Mouse (Mus musculus) MEL (cell line): Measurements from ENCODE around the gene Apba1. TPM values are rescaled to one million over a fixed set of nuclear protein-coding genes. Genes with fewer than 3 reads are reported as not detected.

Experiments
- DNase-seq: peaks from one replicate; pipeline ENCODE4 v3.0.0; 2011; ENCODE audit warnings: low read depth, low spot score
- H3K27ac ChIP-seq: 2 replicates; pipeline ENCODE4 v1.5.1; 2012; ENCODE audit warnings: low read depth, mild to moderate bottlenecking, control low read depth, low read length, moderate library complexity; ENCODE audit not compliant: control insufficient read depth
- H3K27me3 ChIP-seq, 2 experiments: fragments of 150-350 bp in 1 of 2; sonication (generic) in 1 of 2; 2 replicates each; pipeline ENCODE4 v1.6.1; 2012; ENCODE audit warnings: low read length in 2 of 2, mild to moderate bottlenecking in 2 of 2, improper control_type of control experiment in 1 of 2, moderate library complexity in 1 of 2; ENCODE audit not compliant: insufficient read depth in 2 of 2, control insufficient read depth in 1 of 2
- H3K36me3 ChIP-seq, 2 experiments: 2 replicates each; pipeline ENCODE4 v1.6.1; 2012 to 2014; ENCODE audit warnings: low read length in 2 of 2, improper control_type of control experiment in 1 of 2, inconsistent platforms in 1 of 2, mild to moderate bottlenecking in 1 of 2; ENCODE audit not compliant: insufficient read depth in 2 of 2, control insufficient read depth in 1 of 2
- H3K4me1 ChIP-seq, 2 experiments: fragments of 150-350 bp in 1 of 2; sonication (generic) in 1 of 2; 2 replicates each; pipeline ENCODE4 v1.6.1; 2012; ENCODE audit warnings: low read length in 2 of 2, improper control_type of control experiment in 1 of 2, mild to moderate bottlenecking in 1 of 2; ENCODE audit not compliant: insufficient read depth in 2 of 2, control insufficient read depth in 1 of 2
- H3K4me3 ChIP-seq, 2 experiments: fragments of 150-350 bp in 1 of 2; sonication (generic) in 1 of 2; 2 replicates each; pipeline ENCODE4 v1.5.1; 2012; ENCODE audit warnings: low read depth in 2 of 2, low read length in 2 of 2, mild to moderate bottlenecking in 2 of 2, moderate library complexity in 2 of 2, control low read depth in 1 of 2, improper control_type of control experiment in 1 of 2; ENCODE audit not compliant: control insufficient read depth in 1 of 2, insufficient read depth in 1 of 2
- H3K79me2 ChIP-seq: 2 replicates; pipeline ENCODE4 v1.6.1; 2012; ENCODE audit warnings: mild to moderate bottlenecking, low read length, moderate library complexity; ENCODE audit not compliant: control insufficient read depth, poor library complexity, insufficient read depth
- H3K9ac ChIP-seq: 2 replicates; pipeline ENCODE4 v1.6.1; 2012; ENCODE audit warnings: low read depth, mild to moderate bottlenecking, control low read depth, low read length, moderate library complexity; ENCODE audit not compliant: control insufficient read depth, poor library complexity, severe bottlenecking
- H3K9me3 ChIP-seq: fragments of 150-350 bp; sonication (generic); replicated peaks from 2 replicates; pipeline ENCODE4 v1.6.1; 2012; ENCODE audit warnings: mild to moderate bottlenecking, low read length, improper control_type of control experiment, moderate library complexity; ENCODE audit not compliant: insufficient read depth
- E2F4 ChIP-seq: IDR thresholded peaks from 2 replicates; pipeline ENCODE4 v1.6.1; 2011; ENCODE audit warnings: low read depth, low read length, improper control_type of control experiment, borderline replicate concordance
- MAX ChIP-seq: IDR thresholded peaks from 2 replicates; pipeline ENCODE4 v1.6.1; 2011; ENCODE audit warnings: low read length, improper control_type of control experiment
- MEF2A ChIP-seq: IDR thresholded peaks from 2 replicates; pipeline ENCODE4 v1.6.1; 2014; ENCODE audit warnings: low read depth, mild to moderate bottlenecking, inconsistent platforms, low read length, improper control_type of control experiment; ENCODE audit not compliant: poor library complexity, insufficient replicate concordance, severe bottlenecking; ENCODE audit errors: extremely low read depth
- NRF1 ChIP-seq: IDR thresholded peaks from 2 replicates; pipeline ENCODE4 v1.6.1; 2014; ENCODE audit warnings: low read depth, mild to moderate bottlenecking, inconsistent platforms, low read length, improper control_type of control experiment, moderate library complexity; ENCODE audit not compliant: poor library complexity, insufficient read depth, severe bottlenecking
- POLR2AphosphoS5 ChIP-seq: IDR thresholded peaks from 2 replicates; pipeline ENCODE4 v1.6.1; 2012; ENCODE audit warnings: low read depth, borderline replicate concordance, mild to moderate bottlenecking, inconsistent platforms, low read length, moderate library complexity, mixed read lengths
- RAD21 ChIP-seq: IDR thresholded peaks from 2 replicates; pipeline ENCODE4 v1.6.1; 2011; ENCODE audit warnings: mild to moderate bottlenecking, low read depth, low read length, improper control_type of control experiment
- RCOR1 ChIP-seq: IDR thresholded peaks from 2 replicates; pipeline ENCODE4 v1.6.1; 2012; ENCODE audit warnings: low read depth, mild to moderate bottlenecking, inconsistent platforms, low read length, improper control_type of control experiment
- SIN3A ChIP-seq: IDR thresholded peaks from 2 replicates; pipeline ENCODE4 v1.6.1; 2012; ENCODE audit warnings: low read length, improper control_type of control experiment, inconsistent platforms
- SMC3 ChIP-seq: IDR thresholded peaks from 2 replicates; pipeline ENCODE4 v1.6.1; 2011; ENCODE audit warnings: low read depth, low read length, improper control_type of control experiment
- ZMIZ1 ChIP-seq: IDR thresholded peaks from 2 replicates; pipeline ENCODE4 v1.6.1; 2012; ENCODE audit warnings: low read depth, mild to moderate bottlenecking, inconsistent platforms, low read length, improper control_type of control experiment, moderate library complexity
- polyA plus RNA-seq, 2 experiments: library from polyadenylated mRNA; stranded (reverse) in 1 of 2; unstranded in 1 of 2; fragments of >175 nt in 1 of 2; fragments of >200 nt in 1 of 2; gene quantifications; 2 replicates each; pipeline versions ENCODE4 v1.2.1 to v1.2.4; 2012; ENCODE audit warnings: low replicate concordance in 2 of 2, low read depth in 1 of 2; ENCODE audit not compliant: insufficient read length in 2 of 2, insufficient read depth in 1 of 2, missing spikeins in 1 of 2
- total RNA-seq: library from RNA; depleted of rRNA; stranded (reverse); fragments of 300-350 nt; gene quantifications from 2 replicates; pipeline ENCODE4 v1.2.3, GENCODE M21; 2012

Gene Apba1
- total and polyA plus RNA-seq, 3 experiments, result under 0.01 to 0.03 TPM; not detected in 1

DNA sequence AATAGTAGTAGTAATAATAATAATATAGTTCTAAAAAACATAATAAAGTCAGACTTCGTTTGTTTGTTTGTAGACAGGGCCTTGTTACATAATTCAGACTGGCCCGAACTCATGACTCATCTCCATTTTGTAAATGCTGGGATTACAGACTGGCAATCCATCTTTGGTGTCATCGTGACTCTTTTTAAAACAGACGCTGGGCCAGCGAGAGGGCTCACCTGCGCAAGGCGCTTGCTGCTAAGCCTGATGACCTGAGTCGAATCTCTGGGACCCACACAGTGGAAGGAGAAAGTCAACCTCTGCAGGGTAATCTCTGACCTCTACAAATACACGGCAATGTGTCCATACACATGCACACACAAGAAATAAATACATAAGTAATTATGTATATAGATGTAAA lies 207.7 kb downstream of the Apba1 start:
- H3K9me3 ChIP-seq, result no peaks in the 10 kb centered on the region
- H3K27me3 ChIP-seq, result no peaks in the 10 kb centered on the region
- no peaks in the 10 kb centered on the region for H3K4me1 ChIP-seq
- no peaks in the 10 kb centered on the region for H3K79me2 ChIP-seq
- no peak for DNase-seq
- no peaks in the 10 kb centered on the region for H3K36me3 ChIP-seq
- TF ChIP-seq SMC3, result no peak
- no peak for TF ChIP-seq RCOR1
- no peak for TF ChIP-seq MEF2A
- TF ChIP-seq ZMIZ1, result no peak
- TF ChIP-seq E2F4, result no peak
- H3K9ac ChIP-seq, result no peak overlapping the region
- H3K4me3 ChIP-seq, result no peak overlapping the region
- no peak overlapping the region for H3K27ac ChIP-seq

DNA sequence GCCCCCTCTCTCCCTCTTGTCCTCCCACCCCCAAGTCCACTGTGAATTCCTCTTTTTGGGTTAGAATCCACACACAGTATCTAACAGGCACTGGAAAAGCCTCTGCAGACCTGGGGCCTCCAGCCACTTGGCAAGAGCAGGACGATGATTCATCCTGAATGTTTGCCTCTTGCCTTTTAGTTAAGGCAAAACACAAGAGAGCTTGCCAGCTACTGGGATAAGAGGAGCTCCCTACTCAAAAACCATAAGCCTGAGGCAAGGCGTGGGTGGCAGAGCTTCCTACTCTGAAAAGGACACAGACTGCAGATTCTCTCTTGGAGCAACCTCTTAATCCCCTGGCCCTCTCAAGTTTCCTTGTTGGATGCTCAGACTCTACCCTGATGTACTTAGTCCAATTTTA lies 208.5 kb downstream of the Apba1 start:
- Histone ChIP-seq H3K9ac (no peak overlapping the region), H3K27ac (no peak overlapping the region), H3K36me3 (no peaks in the 10 kb centered on the region), H3K4me1 (no peaks in the 10 kb centered on the region), H3K79me2 (no peaks in the 10 kb centered on the region), H3K27me3 (no peaks in the 10 kb centered on the region), H3K4me3 (no peak overlapping the region), H3K9me3 (no peaks in the 10 kb centered on the region)
- TF ChIP-seq MAX (no peak), NRF1 (no peak)
- DNase-seq, result no peak

DNA sequence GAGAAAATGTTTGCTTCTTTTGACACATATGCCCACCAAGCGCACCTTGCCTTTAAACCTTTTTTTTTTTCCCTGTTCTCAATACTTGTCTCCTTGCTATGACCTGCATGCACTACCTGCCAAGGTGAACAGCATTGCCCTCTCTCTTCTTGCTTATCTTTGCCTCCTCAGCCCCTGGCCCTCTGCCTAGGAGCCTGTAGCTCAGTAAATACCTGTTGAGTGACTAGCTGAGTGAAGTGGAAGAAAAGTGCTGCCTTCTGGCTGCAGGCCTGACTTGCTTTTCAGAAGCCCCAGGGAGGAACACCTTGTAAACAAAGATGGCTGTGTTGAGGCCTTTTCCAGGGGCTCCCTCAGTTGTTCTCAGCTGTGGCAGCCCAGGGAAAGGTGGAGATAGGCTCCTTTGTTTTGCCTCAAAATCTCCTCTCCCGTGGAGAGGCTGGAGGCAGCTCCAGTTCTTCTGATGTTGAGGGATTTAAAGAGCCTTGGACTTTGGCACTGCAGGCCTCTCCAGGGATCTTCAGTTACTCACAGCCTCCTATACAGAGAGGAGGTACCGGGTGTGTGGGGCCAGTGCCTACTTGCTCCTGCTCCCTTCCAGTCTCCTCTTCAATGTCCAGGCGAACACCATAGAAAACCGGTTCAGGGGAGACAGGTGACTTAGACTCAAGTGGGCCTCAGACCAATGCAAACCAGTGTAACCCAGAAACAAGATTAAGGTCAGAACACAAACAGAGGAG lies 209.6 kb downstream of the Apba1 start:
- H3K9me3 ChIP-seq, result no peaks in the 10 kb centered on the region
- TF ChIP-seq SIN3A, result no peak
- no peak for TF ChIP-seq POLR2AphosphoS5
- TF ChIP-seq RAD21, result no peak
- TF ChIP-seq, all 39 proteins: peak for 0
- DNase-seq, result no peak
- no peak overlapping the region for H3K9ac ChIP-seq
- no peak overlapping the region for H3K27ac ChIP-seq
- no peaks in the 10 kb centered on the region for H3K79me2 ChIP-seq
- no peaks in the 10 kb centered on the region for H3K27me3 ChIP-seq
- no peak overlapping the region for H3K4me3 ChIP-seq
- no peaks in the 10 kb centered on the region for H3K4me1 ChIP-seq
- H3K36me3 ChIP-seq, result no peaks in the 10 kb centered on the region
